Mouse (Mus musculus) CH12F3 (cell line): ENCODE results near the gene Phldb1.
"Not testable (repeated sequence)": the region's sequence is repeated elsewhere in the genome, so short reads cannot be mapped to it uniquely, and the experiment has no call there.

Experiments used
- in situ Hi-C: fragments of 300-500 bp; cut with MboI; formaldehyde crosslinking; loops from 2 replicates; pipeline ENCODE4 v1.14.3; 2020; ENCODE audit warnings: low sequenced_read_pairs

The Phldb1 gene

DNA sequence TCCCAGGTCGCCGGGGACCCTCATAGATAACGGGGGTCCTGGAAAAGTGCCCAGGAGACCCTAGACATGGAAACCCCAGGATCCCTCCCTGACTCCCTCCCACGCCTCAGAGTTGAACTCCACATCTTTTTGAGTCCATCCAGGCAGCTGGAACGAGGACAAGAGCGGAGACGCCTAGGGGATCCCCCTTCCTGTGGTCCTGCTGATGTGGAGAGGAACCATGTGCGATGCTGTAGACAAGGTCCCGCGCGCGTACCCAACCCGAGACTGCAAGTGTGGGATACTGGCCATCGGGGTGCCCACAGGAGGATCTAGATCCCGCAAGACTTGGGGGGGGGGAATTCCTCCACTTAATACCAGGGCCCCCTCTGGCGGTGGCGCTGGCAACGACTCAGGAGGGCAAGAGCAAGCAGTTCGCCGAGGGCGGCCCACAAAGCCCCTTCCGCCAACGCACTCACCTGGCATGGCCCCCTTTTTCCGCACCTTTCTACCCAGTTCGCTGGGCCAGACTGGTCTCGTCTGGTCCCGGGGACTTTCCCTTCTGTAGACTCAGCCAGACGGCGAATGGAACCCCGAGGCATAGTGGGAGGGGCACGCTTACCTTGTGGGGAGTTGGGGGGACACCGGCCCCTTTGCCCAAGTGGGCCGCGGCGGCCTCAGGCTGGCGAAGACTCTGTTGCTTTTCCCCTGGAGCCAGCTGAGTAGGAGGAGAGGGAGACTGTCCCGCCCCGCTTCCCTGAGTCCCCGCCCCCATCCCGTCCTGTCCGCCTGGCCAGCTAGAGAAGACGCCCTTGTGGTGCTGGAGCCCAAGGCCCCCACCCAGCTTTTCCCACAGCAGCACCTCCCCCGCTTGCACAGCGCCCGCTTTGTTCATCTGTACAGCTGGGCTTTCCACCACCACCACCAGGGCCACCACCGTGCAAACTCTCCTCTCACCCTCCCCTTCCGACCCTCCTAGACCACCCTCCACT lies at the start of gene Phldb1:
Gene Phldb1, minus strand, starts transcription at position 675 of the 971 bp plus-strand sequence.
- in situ Hi-C loops = no loop called here

DNA sequence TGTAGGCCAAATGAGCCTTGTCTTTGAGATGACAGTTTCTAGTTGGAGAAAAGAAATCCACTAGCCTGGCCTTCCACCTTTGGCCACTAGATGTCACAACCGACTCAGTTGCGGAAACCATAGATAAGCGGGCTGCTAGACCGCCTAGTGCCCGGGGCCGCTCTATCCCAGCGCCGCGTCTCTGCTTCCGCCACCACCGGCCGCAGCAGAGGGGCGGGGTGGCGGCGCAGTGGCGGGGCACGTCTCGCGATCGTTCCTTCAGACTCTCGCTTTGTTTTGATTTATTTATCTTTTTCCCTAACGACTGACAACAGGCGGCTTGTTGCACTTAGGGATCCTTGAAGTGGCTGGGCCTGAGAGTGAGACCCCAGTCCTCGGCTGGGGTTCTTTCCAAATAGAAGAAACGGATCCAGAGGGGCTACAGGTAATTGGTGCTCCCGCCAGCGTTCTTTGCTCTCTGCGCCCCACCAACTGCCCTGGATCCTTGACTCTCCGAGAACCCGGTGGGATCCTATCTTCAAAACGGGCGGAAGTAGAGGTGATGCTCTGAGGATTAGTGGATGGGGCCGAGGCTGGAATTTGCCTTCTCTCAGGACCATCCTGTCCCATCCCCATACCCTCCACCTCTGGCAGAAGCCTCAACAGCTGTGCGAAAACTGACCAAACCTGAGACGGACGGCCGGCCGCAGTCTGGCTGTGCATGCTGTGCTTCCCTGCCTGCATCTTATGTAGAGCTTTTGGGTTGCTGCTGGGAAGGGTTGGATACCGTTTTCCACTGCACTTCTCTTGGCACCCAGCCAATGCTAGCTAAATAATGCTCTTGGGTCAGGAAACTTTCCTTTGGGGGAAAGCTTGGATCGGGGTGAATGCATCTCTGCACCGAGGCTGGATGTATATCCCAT lies 38.0 kb upstream of the Phldb1 start:
- in situ Hi-C loops = no loop called here

DNA sequence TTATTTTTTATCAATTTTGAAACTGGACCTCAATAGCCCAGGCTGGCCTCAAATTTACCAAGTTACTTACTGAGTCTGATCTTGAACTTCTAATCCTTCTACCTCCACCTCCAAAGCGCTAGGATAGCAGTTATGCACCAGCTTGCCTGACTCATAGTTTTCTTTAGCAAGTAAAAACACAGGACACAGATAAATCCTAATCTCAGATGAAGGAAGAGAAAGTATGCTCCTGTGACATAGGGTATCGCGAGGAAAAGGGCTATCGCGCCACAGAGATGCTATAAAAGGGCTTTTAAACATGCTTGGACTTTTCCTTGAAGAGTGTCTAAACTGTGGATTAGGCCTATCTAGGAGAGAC lies 37.4 kb upstream of the Phldb1 start:
- in situ Hi-C loops = no loop called here

DNA sequence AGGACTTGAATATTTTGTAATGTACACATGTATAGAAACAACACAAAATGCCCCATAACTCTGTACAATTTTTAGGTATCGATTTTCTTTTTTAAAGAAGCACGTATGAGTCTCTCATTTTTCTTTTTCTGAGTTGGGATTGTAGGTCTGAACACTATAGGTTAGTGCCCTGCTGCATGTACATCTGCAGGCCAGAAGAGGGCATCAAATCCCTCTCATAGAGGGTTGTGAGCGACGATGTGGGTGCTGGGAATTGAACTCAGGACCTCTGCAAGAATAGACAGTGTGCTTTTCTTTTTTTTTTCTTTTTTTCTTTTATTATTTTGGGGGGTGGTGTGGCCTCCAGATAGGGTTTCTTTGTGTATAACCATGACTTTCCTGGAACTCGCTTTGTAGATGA lies 36.4 kb upstream of the Phldb1 start:
- in situ Hi-C loops = no loop called here

DNA sequence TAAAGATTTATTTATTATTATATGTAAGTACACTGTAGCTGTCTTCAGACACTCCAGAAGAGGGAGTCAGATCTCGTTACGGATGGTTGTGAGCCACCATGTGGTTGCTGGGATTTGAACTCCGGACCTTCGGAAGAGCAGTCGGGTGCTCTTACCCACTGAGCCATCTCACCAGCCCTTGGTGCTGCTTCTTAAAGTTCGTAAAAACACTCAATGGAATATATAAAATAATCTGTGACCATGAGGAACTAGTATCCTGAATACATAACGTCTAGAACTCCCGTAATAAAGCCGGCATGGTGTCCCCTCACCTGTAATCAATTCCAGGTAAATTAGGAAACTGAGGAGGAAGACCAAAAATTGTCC lies 33.0 kb upstream of the Phldb1 start:
- in situ Hi-C loops = not testable (repeated sequence)

DNA sequence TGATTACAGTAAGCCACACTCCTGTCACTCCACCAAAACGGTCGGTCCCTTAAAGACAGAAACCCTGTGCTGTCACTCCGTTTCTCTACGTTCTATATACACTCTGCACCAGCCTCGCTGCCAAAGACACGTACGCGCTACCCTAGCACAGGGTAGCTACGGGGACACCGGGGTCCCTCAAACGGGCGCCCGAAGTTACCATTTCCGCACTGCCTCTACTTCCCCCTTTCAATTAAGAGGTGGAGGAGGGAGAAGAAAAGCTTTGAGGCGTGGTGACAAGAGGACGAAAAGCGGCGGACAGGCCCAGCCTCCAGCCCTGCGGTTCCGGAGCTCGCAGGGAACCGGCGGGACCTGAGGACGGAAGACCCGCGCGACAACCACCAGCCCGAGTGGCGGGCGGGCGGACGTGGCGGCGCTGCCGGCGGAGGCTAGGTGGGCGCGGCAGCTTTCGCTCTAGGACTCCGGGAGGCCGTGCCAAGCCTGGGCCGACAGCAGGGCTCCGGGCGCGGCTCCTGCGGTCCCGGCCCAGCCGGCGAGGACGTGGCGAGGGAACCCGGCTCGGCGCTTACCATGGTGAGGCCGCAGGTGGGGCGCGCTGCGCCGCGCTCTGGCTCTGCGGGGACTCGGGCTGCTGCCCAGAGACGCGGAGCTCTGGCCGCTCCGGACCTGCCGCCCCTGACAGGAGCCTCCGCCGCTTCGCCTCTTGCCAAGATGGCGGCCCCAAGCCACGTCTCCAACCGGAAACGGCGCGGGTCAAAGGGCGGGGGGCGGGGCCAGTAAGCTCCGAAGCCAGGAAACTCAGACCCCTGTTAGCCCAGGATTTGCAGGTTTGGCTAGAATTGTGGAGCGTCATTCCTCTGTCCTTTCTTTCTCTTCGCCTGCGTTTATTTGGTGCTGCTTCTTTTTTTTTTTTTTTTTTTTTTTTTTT lies 32.4 kb upstream of the Phldb1 start, which contains the start of the genes Arcn1 and Ift46:
Gene Arcn1, minus strand, starts transcription at position 745 of the 928 bp plus-strand sequence.
Gene Ift46, plus strand, starts transcription at position 808 of the 928 bp plus-strand sequence.
- in situ Hi-C loops = no loop called here

DNA sequence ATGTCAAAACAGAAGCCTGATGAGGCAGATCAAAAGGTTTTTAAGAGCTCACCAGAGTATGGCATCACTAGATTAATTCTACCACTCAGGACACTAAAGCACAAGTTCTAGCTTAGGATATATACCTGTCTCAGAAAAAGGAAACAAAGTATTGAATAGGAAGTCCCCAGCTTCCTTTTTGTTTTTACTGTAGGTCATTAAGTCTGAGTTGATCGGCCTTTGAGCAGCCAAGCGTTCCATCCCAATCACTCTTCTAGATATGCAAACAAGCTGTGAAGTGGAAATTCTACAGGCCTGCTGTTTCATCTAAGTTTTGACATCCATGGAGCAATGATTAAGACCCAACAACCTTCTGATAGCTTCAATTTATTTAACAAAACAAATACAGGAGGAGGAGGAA lies 25.9 kb upstream of the Phldb1 start:
- in situ Hi-C loops = no loop called here

DNA sequence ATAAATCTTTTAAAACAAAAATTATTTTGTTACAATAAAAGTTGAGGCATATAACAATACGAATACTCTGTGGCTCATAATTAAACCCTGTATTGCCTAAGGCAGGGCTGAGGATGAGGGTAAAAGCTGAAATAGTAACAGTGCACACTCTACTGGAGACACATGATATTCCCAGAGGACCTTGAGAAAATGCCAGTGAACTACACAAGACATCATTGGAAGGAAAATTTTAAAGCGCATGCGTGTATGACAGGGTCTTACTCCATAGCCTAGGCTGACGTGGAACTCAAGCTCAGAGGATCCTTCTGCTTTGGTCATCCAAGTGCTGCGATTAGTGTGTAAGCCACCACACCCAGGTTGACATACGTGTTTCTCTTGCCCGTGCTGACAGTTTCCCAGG lies 13.5 kb upstream of the Phldb1 start:
- in situ Hi-C loops = no loop called here

DNA sequence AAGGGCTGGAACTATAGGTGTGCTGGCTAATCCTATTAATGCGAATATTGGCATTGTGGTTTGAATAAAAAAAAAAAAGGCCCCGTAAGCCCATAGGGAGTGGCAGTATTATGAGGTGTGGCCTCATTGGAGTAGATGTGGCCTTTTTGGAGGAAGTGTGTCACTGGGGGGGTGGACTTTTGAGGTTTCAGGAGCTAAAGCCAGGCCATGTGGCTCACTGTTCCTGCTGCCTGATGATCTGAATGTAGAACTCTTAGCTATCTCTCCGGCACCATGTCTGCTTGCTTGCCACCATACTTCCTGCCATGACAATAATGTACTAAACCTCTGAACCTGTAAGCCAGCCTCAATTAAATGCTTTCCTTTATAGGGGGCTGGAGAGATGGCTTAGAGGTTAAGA lies 12.3 kb upstream of the Phldb1 start:
- in situ Hi-C loops = no loop called here

DNA sequence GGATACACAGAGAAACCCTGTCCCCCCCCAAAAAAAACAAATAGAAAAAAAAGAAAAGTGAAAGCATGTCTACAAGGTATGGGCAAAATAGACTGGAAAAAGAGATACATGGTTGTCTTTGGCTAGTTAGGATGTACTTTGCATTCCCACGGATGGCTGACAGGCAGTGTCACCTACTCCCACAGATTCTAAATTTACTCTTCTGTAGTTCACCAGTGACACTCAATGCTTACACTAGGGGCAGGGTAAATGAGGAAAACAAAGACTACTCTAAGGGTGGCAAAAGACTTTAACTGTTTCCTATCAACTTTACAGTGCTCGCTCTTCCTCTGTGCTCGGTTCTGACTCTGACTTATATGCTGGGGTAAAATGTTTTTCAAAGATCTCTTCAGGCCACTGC lies 11.7 kb upstream of the Phldb1 start:
- in situ Hi-C loops = no loop called here

DNA sequence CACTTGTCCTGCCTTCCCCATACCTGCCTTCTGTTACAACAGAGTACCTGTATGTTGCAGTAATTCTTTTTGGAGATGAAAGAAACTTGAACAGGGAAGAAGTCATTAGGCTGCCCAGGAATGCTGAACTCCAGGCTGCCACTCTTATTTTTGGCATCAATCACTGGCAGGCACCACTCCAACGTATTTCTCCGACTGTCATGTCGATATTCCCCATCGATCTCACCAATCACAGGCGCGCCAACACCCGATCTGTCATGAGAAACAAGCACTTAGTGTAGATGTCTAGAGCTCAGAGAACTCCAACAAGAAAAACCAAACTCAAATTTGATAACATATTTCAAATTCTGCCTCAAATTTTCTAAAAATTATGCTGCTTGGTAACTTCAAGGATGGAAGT lies 10.4 kb upstream of the Phldb1 start:
- in situ Hi-C loops = no loop called here

DNA sequence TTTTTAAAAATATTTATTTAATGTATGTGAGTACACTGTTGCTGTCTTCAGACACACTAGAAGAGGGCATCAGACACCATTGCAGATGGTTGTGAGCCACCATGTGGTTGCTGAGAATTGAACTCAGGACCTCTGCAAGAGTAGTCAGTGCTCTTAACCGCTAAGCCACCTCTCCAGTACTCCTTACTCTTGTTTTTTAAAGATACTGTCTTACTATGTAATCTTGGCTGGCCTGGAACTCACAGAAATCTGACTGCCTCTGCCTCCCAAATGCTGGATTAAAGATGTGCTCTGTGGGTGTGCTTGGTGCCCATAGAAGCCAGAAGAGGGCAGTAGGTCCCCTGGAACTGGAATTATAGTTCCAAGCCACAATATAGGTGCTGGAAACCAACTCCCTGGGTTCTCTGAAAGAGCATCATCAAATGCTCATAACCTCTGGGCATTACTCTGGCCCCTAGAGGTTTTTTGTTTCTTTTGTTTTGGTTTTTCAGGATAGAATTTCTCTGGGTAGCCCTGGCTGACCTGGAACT lies 5.7 kb upstream of the Phldb1 start:
- in situ Hi-C loops = no loop called here

DNA sequence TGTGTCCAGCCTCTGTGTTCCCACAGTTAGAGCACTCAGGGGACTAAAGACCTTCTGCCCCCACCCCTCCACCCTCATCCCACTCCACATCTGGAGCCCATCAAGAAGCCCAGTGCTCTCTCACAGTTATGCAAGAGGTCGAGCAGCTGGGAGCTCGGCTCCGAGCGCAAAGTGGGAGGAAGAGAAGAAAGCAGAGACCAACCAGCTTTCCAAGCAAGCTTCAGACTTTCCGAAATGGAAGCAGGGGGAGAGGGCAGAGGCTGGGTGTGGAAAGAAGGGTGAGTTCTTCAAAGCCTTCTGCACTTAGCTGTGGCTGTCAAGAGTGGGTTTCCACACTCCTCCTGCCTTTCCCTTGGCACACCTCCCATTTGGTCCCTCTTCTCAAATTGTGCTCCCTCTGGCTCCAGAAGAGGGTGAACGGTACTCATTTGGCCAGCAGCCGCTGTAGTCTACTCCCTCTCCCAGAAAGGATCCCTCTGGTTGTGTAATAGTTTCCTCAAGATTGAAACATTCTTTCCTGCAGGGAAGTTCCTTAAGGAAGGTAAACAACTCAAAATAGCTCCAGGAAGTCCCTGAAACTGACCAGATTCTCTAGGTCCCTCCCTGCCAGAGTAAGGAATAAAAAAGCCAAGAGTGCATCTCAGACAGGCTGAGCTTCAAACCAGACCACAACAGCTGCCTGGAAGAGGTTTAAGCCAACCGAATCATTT lies 2.4 kb upstream of the Phldb1 start:
- in situ Hi-C loops = no loop called here

DNA sequence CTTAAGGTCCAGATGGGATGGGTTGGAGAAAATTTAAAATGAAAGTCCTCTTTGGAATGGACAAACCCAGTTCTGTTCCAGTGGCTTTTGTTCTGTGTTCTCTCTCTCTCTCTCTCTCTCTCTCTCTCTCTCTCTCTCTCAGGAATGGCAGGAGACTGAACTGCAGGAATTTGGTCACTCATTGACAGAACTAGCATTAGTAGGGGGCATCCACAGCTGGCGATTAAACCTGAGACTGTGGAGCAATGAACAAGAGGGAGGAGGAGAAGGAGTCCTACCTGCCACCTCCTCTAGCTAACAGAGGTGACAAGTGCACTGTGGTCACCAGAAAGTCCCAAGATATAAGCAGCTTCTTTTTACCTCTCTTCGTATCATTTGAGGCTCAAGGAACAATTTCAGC lies 1.3 kb upstream of the Phldb1 start:
- in situ Hi-C loops = no loop called here

DNA sequence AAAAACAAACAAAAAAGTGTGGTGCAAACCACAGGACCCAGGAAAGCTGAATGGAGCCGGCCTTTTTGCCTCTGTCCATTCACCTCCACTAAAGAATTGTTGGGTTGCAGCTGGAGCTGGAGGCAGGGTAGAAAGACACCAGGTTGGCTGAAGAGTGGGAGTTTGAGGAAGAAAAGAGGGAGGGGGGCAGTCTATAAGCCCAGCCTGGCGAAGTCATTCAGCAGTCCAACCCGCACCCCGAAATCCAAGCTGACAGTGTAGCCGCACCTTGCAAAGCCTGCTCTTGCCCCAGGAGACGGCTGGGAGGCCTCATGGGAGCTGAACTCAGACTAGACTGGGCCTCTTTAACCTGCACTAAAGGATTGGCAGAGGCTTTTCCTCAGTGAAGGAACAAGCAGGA lies 888 bp upstream of the Phldb1 start:
- in situ Hi-C loops = no loop called here

DNA sequence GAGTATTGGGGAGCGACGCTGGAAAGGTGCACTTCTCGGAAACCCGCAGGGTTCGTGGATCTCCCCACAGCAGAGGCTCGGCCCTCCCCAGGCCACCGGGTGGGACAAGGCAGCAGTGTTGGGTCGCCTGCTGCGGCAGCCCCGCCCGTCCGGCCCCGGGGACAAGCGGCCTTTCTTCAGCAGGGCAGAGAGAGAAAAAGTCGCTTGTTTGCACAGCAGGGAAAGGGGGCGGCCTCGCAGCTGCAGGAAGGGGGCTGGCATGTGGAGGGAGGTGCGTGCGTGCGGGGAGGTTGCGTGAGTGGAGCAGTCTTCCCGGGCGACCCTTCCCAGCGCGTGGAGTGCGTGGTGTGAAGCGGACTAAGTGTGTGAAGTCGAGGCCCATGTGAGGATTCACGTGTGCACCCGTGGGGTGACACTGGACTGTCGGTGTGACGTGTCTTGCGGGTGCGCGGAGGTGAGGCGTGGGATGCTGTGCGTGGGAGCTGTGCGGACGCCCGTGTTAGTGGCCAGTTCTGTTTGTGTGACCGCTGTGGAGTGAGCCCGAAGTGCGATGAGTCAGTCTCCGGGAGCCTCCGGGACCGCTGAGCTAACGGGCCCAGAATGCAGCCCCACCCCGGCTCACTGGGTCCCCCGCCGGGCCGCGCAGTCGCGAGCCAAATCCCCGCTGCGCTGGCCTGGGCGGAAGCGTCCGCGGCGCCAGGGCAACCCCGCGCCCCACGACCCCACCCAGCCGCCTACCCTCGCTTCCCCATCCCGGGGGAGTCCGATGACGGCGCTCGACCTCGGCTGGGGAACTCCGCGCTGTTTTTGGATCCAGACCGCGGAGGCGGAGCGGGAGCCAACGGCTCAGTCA lies 1.1 kb downstream of the Phldb1 start:
- in situ Hi-C loops = no loop called here

DNA sequence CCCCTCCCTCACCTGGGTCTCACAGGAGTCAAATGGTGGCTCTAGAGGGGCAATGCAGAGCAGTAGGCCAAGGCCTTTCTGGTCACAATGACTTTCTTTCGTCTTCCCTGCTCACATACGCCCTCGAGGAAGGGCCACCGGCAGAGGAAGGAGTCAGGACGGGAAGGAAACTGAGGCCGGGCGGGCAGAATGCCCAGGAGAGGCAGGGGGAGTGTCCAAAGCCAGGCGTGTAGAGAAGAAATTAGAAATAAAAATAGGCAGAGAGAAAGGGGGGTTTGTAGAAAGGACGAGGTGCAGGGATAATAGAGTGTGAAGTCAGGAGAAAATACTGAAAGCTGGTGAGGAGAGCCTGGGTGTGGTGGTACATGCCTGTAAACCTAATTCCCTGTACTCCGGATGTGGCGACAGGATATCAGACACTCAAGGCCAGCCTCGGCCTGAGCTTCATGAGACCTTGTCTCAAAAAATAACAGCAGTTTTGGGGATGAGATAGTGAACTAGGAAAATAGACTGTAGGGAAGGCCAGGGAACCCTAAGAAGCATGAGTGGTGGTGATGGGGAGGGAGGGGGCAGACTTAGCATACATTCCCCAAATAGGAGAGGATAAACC lies 2.0 kb downstream of the Phldb1 start:
- in situ Hi-C loops = no loop called here

DNA sequence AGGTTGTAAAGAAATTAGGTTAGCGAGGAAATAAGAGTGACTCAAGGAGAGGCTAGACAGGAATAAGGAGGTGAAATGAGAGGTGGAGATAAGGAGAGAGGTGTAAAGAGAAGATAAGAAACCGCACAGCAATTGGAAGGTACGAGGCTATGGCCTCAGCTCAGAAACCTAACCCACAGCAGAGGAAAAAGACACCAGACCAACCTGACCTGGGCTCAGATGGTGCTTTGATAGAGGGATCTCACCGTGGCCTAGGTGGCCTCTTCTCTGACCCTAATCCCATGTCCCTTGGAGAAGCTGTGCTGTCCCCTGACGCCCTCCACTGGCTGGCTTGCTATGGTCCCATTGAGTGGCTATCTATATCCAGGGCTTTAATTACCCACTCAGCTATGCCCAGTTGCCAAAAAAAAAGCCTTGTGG lies 2.9 kb downstream of the Phldb1 start:
- in situ Hi-C loops = no loop called here
